Mouse (Mus musculus) lung, adult 2 months (tissue): ENCODE results near the gene Wdr26.

ENCODE experiments used
- CTCF ChIP-seq: fragments of 200-500 bp; IDR thresholded peaks from 2 replicates; pipeline ENCODE4 v1.5.1; 2011; ENCODE audit warnings: mild to moderate bottlenecking, low read length, control low read depth; ENCODE audit not compliant: insufficient read depth
- POLR2A ChIP-seq: fragments of 200-500 bp; IDR thresholded peaks from 2 replicates; pipeline ENCODE4 v1.6.1; 2011; ENCODE audit warnings: low read depth, mild to moderate bottlenecking, control low read depth, low read length, borderline replicate concordance; ENCODE audit errors: extremely low read depth

DNA sequence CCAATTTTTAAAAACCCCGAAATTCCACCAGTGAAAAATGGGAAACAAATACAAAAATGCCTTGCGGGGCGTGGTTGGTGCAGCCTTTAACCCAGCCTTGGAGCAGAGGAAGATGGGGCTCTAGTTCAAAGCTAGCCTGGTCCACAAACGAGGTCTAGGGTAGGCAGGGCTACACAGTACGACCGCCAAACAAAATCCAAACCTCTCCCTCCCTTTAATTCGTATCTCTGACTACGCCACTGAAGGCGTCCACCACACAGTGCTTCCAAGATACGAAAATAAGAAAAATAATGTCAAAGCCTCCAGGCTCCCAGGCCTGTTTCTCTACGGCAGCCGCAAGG is 68.2 kb downstream of the Wdr26 start:
- TF ChIP-seq POLR2A (no peak), CTCF (no peak)
